Mouse (Mus musculus) monocyte, adult 5-6 weeks (primary cell): ENCODE results near the gene Tnfrsf19. TPM values are rescaled to one million over a fixed set of nuclear protein-coding genes. Genes with fewer than 3 reads are reported as not detected.

ENCODE experiments used
- ATAC-seq: fragments of 153-309, 156-312 bp; replicated peaks from 2 replicates; pipeline ENCODE4 v1.8.0; 2017; ENCODE audit warnings: mild to moderate bottlenecking; ENCODE audit not compliant: low TSS enrichment, insufficient number of reproducible peaks, severe bottlenecking, poor library complexity, low FRiP score
- total RNA-seq: library from RNA; stranded (forward); fragments of 200-1000, 200-491, 200-594 nt; gene quantifications from 3 replicates; pipeline ENCODE4 v1.2.3, GENCODE M21; 2017

Gene Tnfrsf19
- total RNA-seq, 1 experiment from 2014 or later = not detected

DNA sequence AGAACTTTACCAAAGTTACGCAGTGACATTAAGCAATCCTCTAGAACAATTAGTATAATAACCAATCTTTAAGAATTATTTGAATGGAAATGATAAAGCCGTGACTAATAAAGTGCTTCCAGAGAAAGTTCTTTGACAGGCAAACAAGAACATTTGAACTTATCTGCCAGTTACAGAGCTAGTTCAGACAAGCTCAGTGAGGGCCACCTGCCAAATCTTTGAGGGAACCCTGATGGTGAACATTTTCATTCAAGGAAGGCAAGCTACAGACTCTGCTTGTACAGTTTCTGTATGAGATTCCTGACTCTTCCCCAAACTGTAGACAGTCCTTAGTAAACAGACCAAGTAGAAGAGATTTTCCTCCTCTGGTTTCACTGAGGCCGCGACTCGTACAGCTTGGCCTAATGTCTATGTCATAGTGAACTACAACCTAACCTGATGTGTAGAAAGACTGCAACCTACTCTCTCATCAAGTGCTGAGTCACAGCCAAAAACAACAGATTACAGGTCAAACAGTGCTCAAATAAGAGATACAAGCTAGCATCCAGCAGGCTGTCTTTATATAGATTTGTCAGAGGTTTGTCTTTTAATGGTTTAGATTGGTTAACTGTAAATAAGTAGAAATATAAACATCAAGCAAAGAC lies 65.9 kb downstream of the Tnfrsf19 start:
- ATAC-seq = no peak

GRCm38 (mm10) chr14:60978129-60978528 lies 68.2 kb downstream of the Tnfrsf19 start:
- ATAC-seq = no peak

DNA sequence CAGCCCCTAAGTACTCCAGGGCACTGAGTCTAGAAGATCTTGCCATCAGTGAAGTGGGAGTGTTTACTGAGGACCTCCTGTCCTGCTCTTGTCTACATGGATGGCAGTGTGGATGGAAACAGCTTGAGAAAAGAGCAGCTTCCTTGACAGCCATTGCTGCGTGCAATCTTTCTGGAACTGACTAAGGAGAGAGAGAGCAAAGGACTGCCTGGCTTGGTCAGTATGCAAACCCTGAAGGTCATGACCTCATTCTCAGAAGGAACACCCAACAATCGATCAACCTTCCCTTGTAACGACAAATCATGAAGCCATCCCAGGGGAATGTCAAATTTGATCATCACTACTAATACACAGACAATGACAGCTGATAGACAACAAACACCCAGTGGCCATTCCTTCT lies 70.1 kb downstream of the Tnfrsf19 start:
- no peak for ATAC-seq

DNA sequence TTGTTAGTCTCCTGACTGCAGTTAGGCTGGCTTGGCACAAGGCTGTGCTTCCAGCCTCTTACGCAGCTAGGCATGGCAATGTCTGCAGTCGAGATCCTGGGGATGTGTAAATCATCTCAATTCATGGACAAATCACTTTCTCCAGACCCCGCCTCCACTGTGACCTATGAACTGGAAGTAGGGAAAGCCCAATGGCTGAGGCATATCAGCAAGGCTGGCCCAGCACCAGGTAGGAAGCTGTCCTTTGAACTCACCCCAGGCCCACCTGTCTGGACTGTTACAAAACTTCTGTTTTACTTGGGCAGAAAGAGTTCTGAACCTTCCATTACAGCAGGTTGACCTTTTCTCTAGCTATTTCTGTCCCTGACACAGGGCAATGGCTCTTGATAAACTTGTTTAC lies 70.6 kb downstream of the Tnfrsf19 start:
- no peak for ATAC-seq

DNA sequence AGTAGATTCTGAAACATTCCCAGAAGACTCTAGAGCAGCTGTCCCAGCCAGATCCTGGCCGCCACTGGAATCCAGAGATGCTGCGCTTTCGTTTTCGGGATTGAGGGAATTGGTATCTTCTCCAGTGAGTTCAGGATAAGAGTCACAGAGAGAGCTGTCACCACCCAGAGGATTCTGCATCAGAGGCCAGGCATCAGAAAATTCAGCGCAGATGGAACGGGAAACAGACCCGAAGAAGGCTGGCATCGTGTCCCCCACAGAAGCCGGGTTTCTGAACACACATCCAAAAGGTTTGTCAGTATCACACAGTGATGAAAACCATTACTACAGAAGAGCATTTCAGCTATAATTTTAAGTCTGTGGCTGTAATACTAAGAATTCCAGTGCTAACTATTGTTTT lies 75.3 kb downstream of the Tnfrsf19 start:
- no peak for ATAC-seq

DNA sequence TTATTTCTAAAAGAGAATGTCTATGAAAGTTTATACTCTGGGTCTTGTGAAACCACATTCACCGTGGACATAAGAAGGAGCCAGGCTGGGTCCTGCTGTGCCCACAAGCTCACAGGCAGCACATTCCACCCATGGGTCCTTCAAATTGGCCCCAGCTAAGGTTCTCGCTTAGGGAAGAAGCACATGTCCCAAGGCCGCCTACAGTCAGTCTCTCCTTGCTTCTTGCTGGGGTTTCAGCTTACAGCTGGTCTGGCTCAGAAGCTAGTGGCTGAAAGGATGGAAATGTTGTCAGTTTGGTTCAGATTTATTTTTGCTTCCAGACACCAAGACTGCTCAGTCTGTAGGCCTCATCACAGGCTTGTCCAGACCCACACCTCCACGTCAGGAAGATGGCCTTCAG lies 80.2 kb downstream of the Tnfrsf19 start:
- no peak for ATAC-seq

GRCm38 (mm10) chr14:60964016-60964810 lies 82.1 kb downstream of the Tnfrsf19 start:
- no peak for ATAC-seq

DNA sequence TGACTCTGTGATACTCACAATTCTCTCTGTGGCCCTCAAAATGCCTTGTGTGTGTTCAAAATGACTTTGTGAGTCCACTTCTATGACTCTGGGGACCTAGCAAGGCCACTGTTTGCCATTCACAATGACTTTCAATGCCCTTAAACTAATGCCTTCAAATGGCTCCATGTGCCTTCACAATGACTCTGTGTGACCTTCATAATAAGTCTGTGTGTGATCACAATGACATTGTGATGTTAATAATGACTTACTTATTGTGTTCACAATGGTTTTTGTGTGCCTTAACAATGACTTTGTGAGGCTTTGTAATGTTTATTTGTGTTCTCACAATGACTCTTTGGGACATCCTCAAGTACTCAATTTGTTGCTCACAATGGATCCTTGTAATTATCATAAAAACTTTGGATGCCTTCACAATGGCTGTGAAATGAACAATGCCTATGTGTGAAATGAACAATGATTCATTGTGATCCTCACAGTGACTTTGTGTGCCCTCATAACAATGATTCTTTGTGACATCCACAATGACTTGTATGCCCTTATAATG lies 88.6 kb downstream of the Tnfrsf19 start:
- ATAC-seq = no peak

DNA sequence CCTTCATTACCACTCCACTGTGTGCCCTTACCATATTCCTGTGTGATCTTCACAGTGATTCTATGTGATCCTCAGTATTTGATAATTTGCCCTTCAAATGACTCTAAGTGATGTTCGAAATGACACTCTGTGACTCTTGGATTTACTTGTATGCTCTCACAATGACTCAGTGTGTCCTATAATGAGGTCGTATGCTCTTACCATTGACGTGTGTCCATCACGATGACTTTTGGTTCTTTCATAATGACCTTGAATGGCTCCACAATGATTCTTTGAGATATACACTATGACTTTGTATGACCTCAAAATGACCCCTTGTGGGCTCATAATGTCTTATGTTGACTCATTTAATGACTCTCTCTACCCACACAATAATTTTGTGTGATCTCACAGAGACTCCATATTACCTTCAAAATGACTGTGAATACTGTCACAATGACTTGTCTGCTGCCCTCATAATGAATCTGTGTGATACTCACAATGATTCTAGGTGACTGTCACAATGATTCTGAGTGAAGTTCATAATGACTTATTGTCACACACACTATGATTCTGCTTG lies 108.7 kb downstream of the Tnfrsf19 start:
- ATAC-seq = no peak

- ATAC-seq = no peak
Measured at GRCm38 (mm10) chr14:60935705-60936104, 110.6 kb downstream of the Tnfrsf19 start.

- ATAC-seq = no peak
Measured at GRCm38 (mm10) chr14:60926011-60926410, 120.3 kb downstream of the Tnfrsf19 start.

GRCm38 (mm10) chr14:60916661-60917060 lies 129.6 kb downstream of the Tnfrsf19 start:
- ATAC-seq = no peak

Other genes with a start within 250 kb of the Tnfrsf19 start
- gene Sacs, start 92.0 kb upstream of the Tnfrsf19 start, total RNA-seq = 9.8 to 15.8 TPM (median 10.3 TPM) in 3 replicates
- not detected in 3 replicates for gene Sgcg, start 212.0 kb upstream of the Tnfrsf19 start, total RNA-seq